Mouse (Mus musculus) megakaryocyte, embryonic 14.5 days (primary cell): ENCODE results near the gene Il23a.

Experiments
- FLI1 ChIP-seq: IDR thresholded peaks from 2 replicates; pipeline ENCODE4 v1.6.1; 2012; ENCODE audit warnings: low read length, inconsistent platforms, mixed read lengths
- GATA1 ChIP-seq: IDR thresholded peaks from 3 replicates; pipeline ENCODE4 v1.6.1; 2012; ENCODE audit warnings: mixed read lengths, low read length, inconsistent platforms, borderline replicate concordance

DNA sequence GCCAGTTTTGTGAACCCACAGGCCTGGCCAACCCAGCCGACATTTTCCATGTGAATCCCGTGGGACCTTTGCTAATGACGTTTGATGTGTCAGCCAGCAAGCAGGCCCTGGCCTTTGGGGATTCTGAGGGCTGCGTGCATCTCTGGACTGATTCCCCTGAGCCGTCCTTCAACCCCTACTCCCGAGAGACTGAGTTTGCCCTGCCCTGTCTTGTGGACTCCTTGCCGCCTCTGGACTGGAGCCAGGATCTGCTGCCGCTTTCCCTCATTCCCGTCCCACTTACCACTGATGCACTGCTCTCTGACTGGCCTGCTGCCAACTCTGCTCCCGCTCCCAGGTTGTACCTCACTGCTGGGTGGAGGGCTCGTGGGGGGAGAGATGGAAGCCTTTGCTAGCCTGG lies 11.6 kb upstream of the Il23a start:
- TF ChIP-seq GATA1 (no peak), FLI1 (no peak)
